Mouse (Mus musculus): ENCODE data around the gene Fosl2. TPM values are rescaled to one million over a fixed set of nuclear protein-coding genes. Genes with fewer than 3 reads are reported as not detected.

The Fosl2 gene
- polyA plus RNA-seq, 1 experiment from 2014 or later: 0.67 TPM

GRCm38 (mm10) chr5:32103545-32103944 lies 32.1 kb upstream of the Fosl2 start:
- Histone ChIP-seq H3K4me1 (ENCODE audit: control insufficient read depth, insufficient read depth, low read length) (no peaks in the 10 kb centered on the region), H3K4me3 (ENCODE audit: low read depth, low read length) (no peak overlapping the region), H3K4me2 (ENCODE audit: low read depth, severe bottlenecking) (no peak overlapping the region), H3K9me3 (ENCODE audit: control insufficient read depth, low read length) (no peaks in the 10 kb centered on the region), H3K27ac (replicated peaks; ENCODE audit: low read depth, low read length) (no peak overlapping the region), H3K27me3 (ENCODE audit: control insufficient read depth, insufficient read depth, low read length) (no peaks in the 10 kb centered on the region), H3K9ac (ENCODE audit: low read length) (no peak overlapping the region), H3K36me3 (ENCODE audit: control insufficient read depth, insufficient read depth, low read length) (no peaks in the 10 kb centered on the region)
- no peak for ATAC-seq (ENCODE audit: insufficient number of reproducible peaks, low FRiP score, low TSS enrichment, low read depth)
- 93% methylated on average over 1 of the region's 1 CpGs for WGBS
- no peak for DNase-seq (ENCODE audit: low spot score)

GRCm38 (mm10) chr5:32104119-32104990 lies 31.2 kb upstream of the Fosl2 start:
- H3K9ac ChIP-seq (ENCODE audit: low read length): no peak overlapping the region
- no peak overlapping the region for H3K4me3 ChIP-seq (ENCODE audit: low read depth, low read length)
- DNase-seq (ENCODE audit: low spot score) (no peak), ATAC-seq (ENCODE audit: insufficient number of reproducible peaks, low FRiP score, low TSS enrichment, low read depth) (no peak)
- 85% methylated on average over 12 of the region's 12 CpGs for WGBS
- H3K4me1 ChIP-seq (ENCODE audit: control insufficient read depth, insufficient read depth, low read length): no peaks in the 10 kb centered on the region
- H3K36me3 ChIP-seq (ENCODE audit: control insufficient read depth, insufficient read depth, low read length): no peaks in the 10 kb centered on the region
- no peaks in the 10 kb centered on the region for H3K9me3 ChIP-seq (ENCODE audit: control insufficient read depth, low read length)
- no peaks in the 10 kb centered on the region for H3K27me3 ChIP-seq (ENCODE audit: control insufficient read depth, insufficient read depth, low read length)
- no peak overlapping the region for H3K27ac ChIP-seq (replicated peaks; ENCODE audit: low read depth, low read length)
- no peak overlapping the region for H3K4me2 ChIP-seq (ENCODE audit: low read depth, severe bottlenecking)

GRCm38 (mm10) chr5:32106473-32107140 lies 29.0 kb upstream of the Fosl2 start:
- DNase-seq (ENCODE audit: low spot score): no peak
- Histone ChIP-seq H3K9ac (ENCODE audit: low read length) (no peak overlapping the region), H3K4me1 (ENCODE audit: control insufficient read depth, insufficient read depth, low read length) (no peaks in the 10 kb centered on the region), H3K36me3 (ENCODE audit: control insufficient read depth, insufficient read depth, low read length) (no peaks in the 10 kb centered on the region), H3K27me3 (ENCODE audit: control insufficient read depth, insufficient read depth, low read length) (no peaks in the 10 kb centered on the region), H3K27ac (replicated peaks; ENCODE audit: low read depth, low read length) (no peak overlapping the region), H3K4me2 (ENCODE audit: low read depth, severe bottlenecking) (no peak overlapping the region), H3K9me3 (ENCODE audit: control insufficient read depth, low read length) (no peaks in the 10 kb centered on the region), H3K4me3 (ENCODE audit: low read depth, low read length) (no peak overlapping the region)
- whole genome bisulfite sequencing: 87% methylated on average over 5 of the region's 5 CpGs
- ATAC-seq (ENCODE audit: insufficient number of reproducible peaks, low FRiP score, low TSS enrichment, low read depth): no peak

- Histone ChIP-seq H3K27ac (replicated peaks; ENCODE audit: low read depth, low read length) (no peak overlapping the region), H3K27me3 (ENCODE audit: control insufficient read depth, insufficient read depth, low read length) (no peaks in the 10 kb centered on the region), H3K36me3 (ENCODE audit: control insufficient read depth, insufficient read depth, low read length) (no peaks in the 10 kb centered on the region), H3K9ac (ENCODE audit: low read length) (no peak overlapping the region), H3K9me3 (ENCODE audit: control insufficient read depth, low read length) (no peaks in the 10 kb centered on the region), H3K4me1 (ENCODE audit: control insufficient read depth, insufficient read depth, low read length) (no peaks in the 10 kb centered on the region), H3K4me3 (ENCODE audit: low read depth, low read length) (no peak overlapping the region), H3K4me2 (ENCODE audit: low read depth, severe bottlenecking) (no peak overlapping the region)
- ATAC-seq (ENCODE audit: insufficient number of reproducible peaks, low FRiP score, low TSS enrichment, low read depth) (no peak), DNase-seq (ENCODE audit: low spot score) (no peak)
- WGBS: 89% methylated on average over 4 of the region's 4 CpGs
These were observed 24.9 kb upstream of the Fosl2 start for GRCm38 (mm10) chr5:32110651-32111050.

GRCm38 (mm10) chr5:32112206-32112916 lies 23.2 kb upstream of the Fosl2 start:
- Histone ChIP-seq H3K27ac (replicated peaks; ENCODE audit: low read depth, low read length) (no peak overlapping the region), H3K4me3 (ENCODE audit: low read depth, low read length) (no peak overlapping the region), H3K9me3 (ENCODE audit: control insufficient read depth, low read length) (no peaks in the 10 kb centered on the region), H3K9ac (ENCODE audit: low read length) (no peak overlapping the region), H3K4me1 (ENCODE audit: control insufficient read depth, insufficient read depth, low read length) (no peaks in the 10 kb centered on the region), H3K27me3 (ENCODE audit: control insufficient read depth, insufficient read depth, low read length) (no peaks in the 10 kb centered on the region), H3K36me3 (ENCODE audit: control insufficient read depth, insufficient read depth, low read length) (no peaks in the 10 kb centered on the region), H3K4me2 (ENCODE audit: low read depth, severe bottlenecking) (no peak overlapping the region)
- DNase-seq (ENCODE audit: low spot score) (no peak), ATAC-seq (ENCODE audit: insufficient number of reproducible peaks, low FRiP score, low TSS enrichment, low read depth) (no peak)
- WGBS: 71% methylated on average over 7 of the region's 7 CpGs

- Histone ChIP-seq H3K4me1 (ENCODE audit: control insufficient read depth, insufficient read depth, low read length) (peaks cover 3% of the 10 kb centered on the region; the same call in 1 of the 2 replicates), H3K9me3 (ENCODE audit: control insufficient read depth, low read length) (no peaks in the 10 kb centered on the region), H3K4me2 (ENCODE audit: low read depth, severe bottlenecking) (no peak overlapping the region), H3K36me3 (ENCODE audit: control insufficient read depth, insufficient read depth, low read length) (no peaks in the 10 kb centered on the region), H3K4me3 (ENCODE audit: low read depth, low read length) (no peak overlapping the region), H3K27me3 (ENCODE audit: control insufficient read depth, insufficient read depth, low read length) (no peaks in the 10 kb centered on the region), H3K27ac (replicated peaks; ENCODE audit: low read depth, low read length) (no peak overlapping the region), H3K9ac (ENCODE audit: low read length) (no peak overlapping the region)
- WGBS: 37% methylated on average over 11 of the region's 11 CpGs
- ATAC-seq (ENCODE audit: insufficient number of reproducible peaks, low FRiP score, low TSS enrichment, low read depth) (no peak), DNase-seq (ENCODE audit: low spot score) (no peak)
These were observed 14.7 kb upstream of the Fosl2 start for GRCm38 (mm10) chr5:32120901-32121376.

GRCm38 (mm10) chr5:32121936-32122335 lies 13.7 kb upstream of the Fosl2 start:
- no peak overlapping the region for H3K27ac ChIP-seq (replicated peaks; ENCODE audit: low read depth, low read length)
- no peaks in the 10 kb centered on the region for H3K27me3 ChIP-seq (ENCODE audit: control insufficient read depth, insufficient read depth, low read length)
- peaks cover 3% of the 10 kb centered on the region; the same call in 1 of the 2 replicates for H3K4me1 ChIP-seq (ENCODE audit: control insufficient read depth, insufficient read depth, low read length)
- no peak overlapping the region for H3K4me2 ChIP-seq (ENCODE audit: low read depth, severe bottlenecking)
- H3K9me3 ChIP-seq (ENCODE audit: control insufficient read depth, low read length): no peaks in the 10 kb centered on the region
- DNase-seq (ENCODE audit: low spot score): no peak
- H3K4me3 ChIP-seq (ENCODE audit: low read depth, low read length): no peak overlapping the region
- no peak overlapping the region for H3K9ac ChIP-seq (ENCODE audit: low read length)
- ATAC-seq (ENCODE audit: insufficient number of reproducible peaks, low FRiP score, low TSS enrichment, low read depth): no peak
- H3K36me3 ChIP-seq (ENCODE audit: control insufficient read depth, insufficient read depth, low read length): no peaks in the 10 kb centered on the region
- WGBS: 84% methylated on average over 6 of the region's 6 CpGs

- H3K36me3 ChIP-seq (ENCODE audit: control insufficient read depth, insufficient read depth, low read length): no peaks in the 10 kb centered on the region
- H3K27me3 ChIP-seq (ENCODE audit: control insufficient read depth, insufficient read depth, low read length): no peaks in the 10 kb centered on the region
- ATAC-seq (ENCODE audit: insufficient number of reproducible peaks, low FRiP score, low TSS enrichment, low read depth) (no peak), DNase-seq (ENCODE audit: low spot score) (no peak)
- H3K9ac ChIP-seq (ENCODE audit: low read length): no peak overlapping the region
- no peak overlapping the region for H3K27ac ChIP-seq (replicated peaks; ENCODE audit: low read depth, low read length)
- 86% methylated on average over 5 of the region's 5 CpGs for WGBS
- no peak overlapping the region for H3K4me3 ChIP-seq (ENCODE audit: low read depth, low read length)
- H3K4me2 ChIP-seq (ENCODE audit: low read depth, severe bottlenecking): no peak overlapping the region
- H3K9me3 ChIP-seq (ENCODE audit: control insufficient read depth, low read length): no peaks in the 10 kb centered on the region
- peaks cover 3% of the 10 kb centered on the region; the same call in 1 of the 2 replicates for H3K4me1 ChIP-seq (ENCODE audit: control insufficient read depth, insufficient read depth, low read length)
These were observed 13.2 kb upstream of the Fosl2 start for GRCm38 (mm10) chr5:32122363-32122762.
